Mouse (Mus musculus): Measurements from ENCODE around the gene Msrb1. TPM values are rescaled to one million over a fixed set of nuclear protein-coding genes. Genes with fewer than 3 reads are reported as not detected.

Msrb1 gene
- total RNA-seq, 2 experiments from 2014 or later = 32.0 to 40.8 TPM

GRCm38 (mm10) chr17:24723122-24723880, 13.1 kb upstream of the Msrb1 start:
- no peak for DNase-seq (ENCODE audit: low spot score in 2 of 2)
- H3K27ac ChIP-seq = peak overlapping the region; percentile 98
- no peak for TF ChIP-seq CTCF (conservative IDR thresholded peaks at IDR 0.05)
- peak overlapping the region; percentile 98 for H3K4me3 ChIP-seq

- Histone ChIP-seq H3K27ac (peak overlapping the region; percentile 98), H3K4me3 (peak overlapping the region; percentile 98)
- DNase-seq (ENCODE audit: low spot score in 2 of 2) = no peak
- TF ChIP-seq CTCF (conservative IDR thresholded peaks at IDR 0.05) = no peak
Measured at GRCm38 (mm10) chr17:24723881-24724180, 12.6 kb upstream of the Msrb1 start.

- TF ChIP-seq CTCF (conservative IDR thresholded peaks at IDR 0.05) = peak; percentile 95
- Histone ChIP-seq H3K27ac (peak within 1 kb of the TSS; percentile 98), H3K4me3 (peak within 1 kb of the TSS; percentile 98)
- peak; percentile 94 to 99 for DNase-seq (ENCODE audit: low spot score in 2 of 2)
Measured at GRCm38 (mm10) chr17:24724184-24724583, 12.3 kb upstream of the Msrb1 start, which contains the start of gene Ndufb10. Gene Ndufb10 (minus strand): TSS chr17:24724478.

GRCm38 (mm10) chr17:24725637-24726390, 10.6 kb upstream of the Msrb1 start:
- DNase-seq (ENCODE audit: low spot score in 2 of 2) = no peak
- TF ChIP-seq CTCF (conservative IDR thresholded peaks at IDR 0.05) = peak; percentile 50
- Histone ChIP-seq H3K4me3 (no peak overlapping the region), H3K27ac (no peak overlapping the region)

GRCm38 (mm10) chr17:24727618-24728017, 8.8 kb upstream of the Msrb1 start, which contains the start of gene Rpl3l:
Gene Rpl3l (plus strand): TSS chr17:24727820.
- Histone ChIP-seq H3K4me3 (no peak within 1 kb of the TSS), H3K27ac (no peak within 1 kb of the TSS)
- no peak for DNase-seq (ENCODE audit: low spot score in 2 of 2)
- TF ChIP-seq CTCF (conservative IDR thresholded peaks at IDR 0.05) = no peak

- Histone ChIP-seq H3K27ac (no peak overlapping the region), H3K4me3 (no peak overlapping the region)
- TF ChIP-seq CTCF (conservative IDR thresholded peaks at IDR 0.05) = no peak
- no peak for DNase-seq (ENCODE audit: low spot score in 2 of 2)
Measured at GRCm38 (mm10) chr17:24728184-24728583, 8.3 kb upstream of the Msrb1 start.

- no peak overlapping the region for H3K27ac ChIP-seq
- no peak overlapping the region for H3K4me3 ChIP-seq
- DNase-seq (ENCODE audit: low spot score in 2 of 2) = no peak
- TF ChIP-seq CTCF (conservative IDR thresholded peaks at IDR 0.05) = no peak
Measured at GRCm38 (mm10) chr17:24729067-24729466, 7.4 kb upstream of the Msrb1 start.

GRCm38 (mm10) chr17:24730787-24731186, 5.7 kb upstream of the Msrb1 start:
- TF ChIP-seq CTCF (conservative IDR thresholded peaks at IDR 0.05) = no peak
- H3K4me3 ChIP-seq = no peak overlapping the region
- no peak overlapping the region for H3K27ac ChIP-seq
- DNase-seq (ENCODE audit: low spot score in 2 of 2) = no peak

- Histone ChIP-seq H3K4me3 (no peak overlapping the region), H3K27ac (no peak overlapping the region)
- TF ChIP-seq CTCF (conservative IDR thresholded peaks at IDR 0.05) = no peak
- DNase-seq (ENCODE audit: low spot score in 2 of 2) = no peak
Measured at GRCm38 (mm10) chr17:24732233-24732935, 4.1 kb upstream of the Msrb1 start.

- DNase-seq (ENCODE audit: low spot score in 2 of 2) = no peak
- no peak overlapping the region for H3K4me3 ChIP-seq
- no peak for TF ChIP-seq CTCF (conservative IDR thresholded peaks at IDR 0.05)
- no peak overlapping the region for H3K27ac ChIP-seq
Measured at GRCm38 (mm10) chr17:24733434-24734050, 2.9 kb upstream of the Msrb1 start.

GRCm38 (mm10) chr17:24734513-24734912, 1.9 kb upstream of the Msrb1 start:
- DNase-seq (ENCODE audit: low spot score in 2 of 2) = no peak

GRCm38 (mm10) chr17:24735446-24735845, 996 bp upstream of the Msrb1 start:
- Histone ChIP-seq H3K27ac (no peak overlapping the region), H3K4me3 (no peak overlapping the region)
- no peak for TF ChIP-seq CTCF (conservative IDR thresholded peaks at IDR 0.05)
- DNase-seq (ENCODE audit: low spot score in 2 of 2) = no peak

More at GRCm38 (mm10) chr17:24734513-24734912, 1.9 kb upstream of the Msrb1 start:
- no peak overlapping the region for H3K27ac ChIP-seq
- no peak overlapping the region for H3K4me3 ChIP-seq
- TF ChIP-seq CTCF (conservative IDR thresholded peaks at IDR 0.05) = peak; percentile 54
